Mouse (Mus musculus) neural tube, embryonic 11.5 days (tissue): ENCODE data around the gene Cryga. TPM values are rescaled to one million over a fixed set of nuclear protein-coding genes. Genes with fewer than 3 reads are reported as not detected.
"Not testable (repeated sequence)": the region's sequence is repeated elsewhere in the genome, so short reads cannot be mapped to it uniquely, and the experiment has no call there.

Source experiments
- ATAC-seq: fragments of 200-750 bp; cut with Nextera tagmentation; 2 replicates; pipeline ENCODE4 v1.8.0; 2017; ENCODE audit warnings: moderate number of reproducible peaks, mild to moderate bottlenecking, moderate TSS enrichment, moderate library complexity; ENCODE audit not compliant: insufficient read depth, low FRiP score, low TSS enrichment
- DNase-seq: peaks from one replicate; pipeline ENCODE4 v3.0.0-alpha.2; 2015; ENCODE audit warnings: low spot score
- H3K27ac ChIP-seq: fragments of 300-500 bp; sonication (generic); 2 replicates; pipeline ENCODE4 v1.5.1; 2014; ENCODE audit warnings: low read depth, mild to moderate bottlenecking, low read length
- H3K27me3 ChIP-seq: fragments of 300-500 bp; sonication (generic); 2 replicates; pipeline ENCODE4 v1.6.1; 2014; ENCODE audit warnings: mild to moderate bottlenecking, low read length, mixed read lengths; ENCODE audit not compliant: control insufficient read depth, insufficient read depth
- H3K36me3 ChIP-seq: fragments of 300-500 bp; sonication (generic); 2 replicates; pipeline ENCODE4 v1.6.1; 2014; ENCODE audit warnings: mild to moderate bottlenecking, low read length, moderate library complexity, mixed read lengths; ENCODE audit not compliant: control insufficient read depth, insufficient read depth
- H3K4me1 ChIP-seq: fragments of 300-500 bp; sonication (generic); 2 replicates; pipeline ENCODE4 v1.6.1; 2014; ENCODE audit warnings: low read length, mixed read lengths; ENCODE audit not compliant: control insufficient read depth, insufficient read depth
- H3K4me2 ChIP-seq: fragments of 300-500 bp; sonication (generic); 2 replicates; pipeline ENCODE4 v1.6.1; 2014; ENCODE audit warnings: low read depth, mild to moderate bottlenecking, moderate library complexity
- H3K4me3 ChIP-seq: fragments of 300-500 bp; sonication (generic); 2 replicates; pipeline ENCODE4 v1.5.1; 2014; ENCODE audit warnings: low read depth, low read length
- H3K9ac ChIP-seq: fragments of 300-500 bp; sonication (generic); 2 replicates; pipeline ENCODE4 v1.6.1; 2014; ENCODE audit warnings: mild to moderate bottlenecking, low read length
- H3K9me3 ChIP-seq: fragments of 300-500 bp; sonication (generic); 2 replicates; pipeline ENCODE4 v1.6.1; 2016; ENCODE audit warnings: low read length; ENCODE audit not compliant: control insufficient read depth
- WGBS: fragments of 180-500 bp; shearing (Covaris S2); extraction: QIAGEN DNeasy Blood & Tissue Kit; methylation state at CpG from one replicate; pipeline ENCODE4 v1.1.7; 2014; 5-methylcytosine and 5-hydroxymethylcytosine counted together
- polyA plus RNA-seq: library from polyadenylated mRNA; unstranded; fragments of >200 nt; fragmentation: Nextera tagmentation; extraction: Ambion mirVana; gene quantifications from 2 replicates; pipeline ENCODE4 v1.2.1, GENCODE M21; 2014

The Cryga gene
- polyA plus RNA-seq, 1 experiment from 2014 or later = not detected

- WGBS = 39% methylated on average over 5 of the region's 5 CpGs
- DNase-seq = no peak
- H3K36me3 ChIP-seq = no peaks in the 10 kb centered on the region
These were observed 27.6 kb downstream of the Cryga start for GRCm38 (mm10) chr1:65075607-65076006.

GRCm38 (mm10) chr1:65073589-65073988 lies 29.6 kb downstream of the Cryga start, which contains the start of gene Crygc:
TSS of gene Crygc (minus strand) at chr1:65073689.
- Histone ChIP-seq H3K4me3 (no peak within 1 kb of the TSS), H3K36me3 (no peaks in the 10 kb centered on the region), H3K4me2 (no peak within 1 kb of the TSS), H3K4me1 (no peaks in the 10 kb centered on the region), H3K27me3 (no peaks in the 10 kb centered on the region), H3K9ac (no peak within 1 kb of the TSS), H3K27ac (no peak within 1 kb of the TSS), H3K9me3 (no peaks in the 10 kb centered on the region)
- WGBS = 71% methylated on average over 6 of the region's 6 CpGs
- ATAC-seq = no peak
- no peak for DNase-seq

More at GRCm38 (mm10) chr1:65075607-65076006, 27.6 kb downstream of the Cryga start:
- H3K4me3 ChIP-seq = no peak overlapping the region
- H3K4me2 ChIP-seq = no peak overlapping the region
- H3K4me1 ChIP-seq = no peaks in the 10 kb centered on the region
- no peak overlapping the region for H3K9ac ChIP-seq
- H3K27me3 ChIP-seq = no peaks in the 10 kb centered on the region
- ATAC-seq = no peak
- no peaks in the 10 kb centered on the region for H3K9me3 ChIP-seq
- no peak overlapping the region for H3K27ac ChIP-seq

- Histone ChIP-seq H3K27me3 (no peaks in the 10 kb centered on the region), H3K27ac (no peak overlapping the region), H3K4me3 (no peak overlapping the region), H3K4me1 (no peaks in the 10 kb centered on the region), H3K36me3 (no peaks in the 10 kb centered on the region), H3K4me2 (no peak overlapping the region), H3K9ac (no peak overlapping the region), H3K9me3 (no peaks in the 10 kb centered on the region)
- DNase-seq (no peak), ATAC-seq (no peak)
These were observed 35.3 kb downstream of the Cryga start for GRCm38 (mm10) chr1:65067842-65068241.

GRCm38 (mm10) chr1:65064201-65064600 lies 39.0 kb downstream of the Cryga start:
- no peaks in the 10 kb centered on the region for H3K36me3 ChIP-seq
- ATAC-seq = no peak
- H3K4me1 ChIP-seq = no peaks in the 10 kb centered on the region
- no peak overlapping the region for H3K27ac ChIP-seq
- H3K4me2 ChIP-seq = no peak overlapping the region
- H3K9me3 ChIP-seq = no peaks in the 10 kb centered on the region
- no peak overlapping the region for H3K9ac ChIP-seq
- no peaks in the 10 kb centered on the region for H3K27me3 ChIP-seq
- H3K4me3 ChIP-seq = no peak overlapping the region
- no peak for DNase-seq
- WGBS = 78% methylated on average over 15 of the region's 15 CpGs

GRCm38 (mm10) chr1:65063352-65063751 lies 39.8 kb downstream of the Cryga start, which contains the start of gene Crygd:
TSS of gene Crygd (minus strand) at chr1:65063452.
- Histone ChIP-seq H3K9me3 (no peaks in the 10 kb centered on the region), H3K4me3 (no peak within 1 kb of the TSS), H3K36me3 (no peaks in the 10 kb centered on the region), H3K27me3 (no peaks in the 10 kb centered on the region), H3K9ac (no peak within 1 kb of the TSS), H3K27ac (no peak within 1 kb of the TSS), H3K4me1 (no peaks in the 10 kb centered on the region), H3K4me2 (no peak within 1 kb of the TSS)
- DNase-seq (no peak), ATAC-seq (no peak)
- WGBS = 80% methylated on average over 8 of the region's 8 CpGs

- WGBS = 39% methylated on average over 2 of the region's 2 CpGs
- no peaks in the 10 kb centered on the region for H3K9me3 ChIP-seq
- no peak overlapping the region for H3K9ac ChIP-seq
- ATAC-seq = no peak
- H3K36me3 ChIP-seq = no peaks in the 10 kb centered on the region
- H3K4me1 ChIP-seq = no peaks in the 10 kb centered on the region
- no peak overlapping the region for H3K27ac ChIP-seq
- no peaks in the 10 kb centered on the region for H3K27me3 ChIP-seq
- DNase-seq = no peak
- no peak overlapping the region for H3K4me3 ChIP-seq
- H3K4me2 ChIP-seq = no peak overlapping the region
These were observed 51.0 kb downstream of the Cryga start for GRCm38 (mm10) chr1:65052140-65052539.

GRCm38 (mm10) chr1:65051696-65052095 lies 51.5 kb downstream of the Cryga start:
- Histone ChIP-seq H3K4me2 (no peak overlapping the region), H3K9ac (no peak overlapping the region), H3K4me1 (no peaks in the 10 kb centered on the region), H3K4me3 (no peak overlapping the region), H3K36me3 (no peaks in the 10 kb centered on the region), H3K27ac (no peak overlapping the region), H3K27me3 (no peaks in the 10 kb centered on the region), H3K9me3 (no peaks in the 10 kb centered on the region)
- 64% methylated on average over 7 of the region's 7 CpGs for WGBS
- no peak for ATAC-seq
- DNase-seq = no peak

- H3K27ac ChIP-seq, DNase-seq, H3K27me3 ChIP-seq, H3K36me3 ChIP-seq, H3K4me3 ChIP-seq, H3K9ac ChIP-seq, H3K9me3 ChIP-seq, ATAC-seq, H3K4me2 ChIP-seq, H3K4me1 ChIP-seq: not testable (repeated sequence)
- WGBS = 41% methylated on average over 8 of the region's 12 CpGs
These were observed 52.2 kb downstream of the Cryga start, which contains the start of gene Cryge for GRCm38 (mm10) chr1:65050952-65051351. TSS of gene Cryge (minus strand) at chr1:65051149.
